Mouse (Mus musculus) G1E (cell line): ENCODE measurements around the gene Acer1. TPM values are rescaled to one million over a fixed set of nuclear protein-coding genes. Genes with fewer than 3 reads are reported as not detected.
A peak's percentile ranks its signal among the peaks of the same experiment; 100 is the strongest.

ENCODE experiments used
- ATAC-seq: 2 replicates; pipeline ENCODE4 v1.8.0; 2016; ENCODE audit warnings: mild to moderate bottlenecking; ENCODE audit not compliant: insufficient number of reproducible peaks, poor library complexity, low FRiP score, severe bottlenecking; ENCODE audit errors: extremely low read depth
- DNase-seq: peaks from one replicate; pipeline ENCODE4 v3.0.0; 2012; ENCODE audit warnings: low spot score
- H3K27me3 ChIP-seq: 2 replicates; pipeline ENCODE4 v1.6.1; 2012; ENCODE audit warnings: mild to moderate bottlenecking, low read length, inconsistent platforms; ENCODE audit not compliant: insufficient read depth
- H3K36me3 ChIP-seq: replicated peaks from 2 replicates; pipeline ENCODE3; 2012; ENCODE audit warnings: mild to moderate bottlenecking, inconsistent platforms
- H3K4me1 ChIP-seq: 2 replicates; pipeline ENCODE4 v1.6.1; 2012; ENCODE audit warnings: low read depth, low read length, inconsistent platforms, mixed read lengths; ENCODE audit not compliant: insufficient read depth
- H3K4me3 ChIP-seq: 2 replicates; pipeline ENCODE4 v1.5.1; 2012; ENCODE audit warnings: low read depth, mild to moderate bottlenecking, inconsistent platforms, low read length, moderate library complexity, mixed read lengths
- H3K9me3 ChIP-seq: replicated peaks from 2 replicates; pipeline ENCODE4 v1.6.1; 2012; ENCODE audit warnings: inconsistent platforms
- CTCF ChIP-seq: IDR thresholded peaks from 2 replicates; pipeline ENCODE4 v1.5.1; 2012; ENCODE audit warnings: low read depth, low read length, inconsistent platforms, mixed read lengths
- GATA1 ChIP-seq: IDR thresholded peaks from 2 replicates; pipeline ENCODE4 v1.6.1; 2012; ENCODE audit warnings: borderline replicate concordance, low read length, inconsistent platforms, mixed read lengths
- GATA2 ChIP-seq: IDR thresholded peaks from 2 replicates; pipeline ENCODE4 v1.6.1; 2012; ENCODE audit warnings: low read depth, low read length, inconsistent platforms, borderline replicate concordance
- POLR2AphosphoS5 ChIP-seq: IDR thresholded peaks from 2 replicates; pipeline ENCODE4 v1.6.1; 2012; ENCODE audit warnings: low read depth, low read length, inconsistent platforms; ENCODE audit not compliant: insufficient replicate concordance
- TAL1 ChIP-seq: conservative IDR thresholded peaks from 2 replicates; pipeline ENCODE4 v1.6.1; 2012; ENCODE audit warnings: low read depth, low read length, inconsistent platforms, mixed read lengths
- polyA plus RNA-seq: library from polyadenylated mRNA; stranded (reverse); fragments of >175 nt; gene quantifications from 2 replicates; pipeline ENCODE4 v1.2.3, GENCODE M21; 2012
- total RNA-seq, 2 experiments: library from RNA; stranded (forward) in 1 of 2; stranded (reverse) in 1 of 2; fragments of 200-1000 nt in 1 of 2; fragments of >200 nt in 1 of 2; fragmentation: Nextera tagmentation in 1 of 2; gene quantifications; 2 replicates each; pipeline ENCODE4 v1.2.3; 2014 to 2017

The Acer1 gene
- total and polyA plus RNA-seq, 3 experiments, result not detected

DNA sequence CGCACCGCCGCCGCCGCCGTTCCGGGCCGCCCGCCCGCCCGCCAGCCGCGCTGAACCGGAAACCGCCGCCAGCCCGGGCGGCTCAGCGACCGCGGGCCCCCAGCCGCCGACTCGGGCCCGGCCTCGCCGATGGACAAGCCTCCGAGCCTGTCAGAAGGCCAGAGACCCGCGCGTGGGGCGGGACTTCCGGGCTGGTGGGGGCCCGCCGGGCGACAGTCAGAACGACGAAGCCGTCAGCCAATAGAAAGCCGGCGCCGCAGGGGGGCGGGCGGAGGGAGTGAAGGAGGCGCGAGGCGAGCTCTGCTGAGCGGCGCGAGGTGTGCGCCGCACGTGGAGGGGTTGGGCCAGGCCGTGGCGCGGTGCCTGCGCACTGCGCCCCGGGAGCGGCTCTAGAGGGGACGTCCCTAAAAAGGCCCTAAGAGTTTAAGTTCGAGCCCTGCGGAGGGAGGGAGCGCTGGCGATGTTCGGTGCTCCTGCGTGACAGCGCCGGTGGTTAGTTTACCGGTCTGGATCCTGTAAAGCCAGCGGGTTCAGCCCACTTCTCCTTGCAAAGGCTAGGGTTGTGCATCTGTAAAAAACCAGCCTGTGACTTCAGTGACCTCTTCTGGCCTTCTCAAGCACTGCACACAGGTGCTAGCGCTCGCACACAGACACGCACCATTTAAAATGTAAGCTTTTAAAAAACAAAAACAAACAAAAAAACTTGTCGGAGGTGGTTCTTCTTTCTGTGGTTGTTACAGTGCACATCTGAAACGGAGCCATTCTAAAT is 46.4 kb downstream of the Acer1 start, which contains the start of gene Mllt1:
Gene Mllt1 (minus strand): TSS at position 53 of the 769 bp plus-strand sequence.
- peaks cover 29% of the 10 kb centered on the region for H3K4me1 ChIP-seq
- peaks cover 29% of the 10 kb centered on the region for H3K27me3 ChIP-seq
- TF ChIP-seq POLR2AphosphoS5 (no peak), TAL1 (no peak), GATA2 (no peak), GATA1 (no peak), CTCF (0 out of 2 replicates have a peak, but pooled peaks have one; percentile 8)
- H3K4me3 ChIP-seq, result peak within 1 kb of the TSS; percentile 96
- peak; percentile 100 for DNase-seq
- peak; percentile 88 for ATAC-seq
- H3K9me3 ChIP-seq, result peaks cover 7% of the 10 kb centered on the region
- peaks cover 29% of the 10 kb centered on the region for H3K36me3 ChIP-seq

DNA sequence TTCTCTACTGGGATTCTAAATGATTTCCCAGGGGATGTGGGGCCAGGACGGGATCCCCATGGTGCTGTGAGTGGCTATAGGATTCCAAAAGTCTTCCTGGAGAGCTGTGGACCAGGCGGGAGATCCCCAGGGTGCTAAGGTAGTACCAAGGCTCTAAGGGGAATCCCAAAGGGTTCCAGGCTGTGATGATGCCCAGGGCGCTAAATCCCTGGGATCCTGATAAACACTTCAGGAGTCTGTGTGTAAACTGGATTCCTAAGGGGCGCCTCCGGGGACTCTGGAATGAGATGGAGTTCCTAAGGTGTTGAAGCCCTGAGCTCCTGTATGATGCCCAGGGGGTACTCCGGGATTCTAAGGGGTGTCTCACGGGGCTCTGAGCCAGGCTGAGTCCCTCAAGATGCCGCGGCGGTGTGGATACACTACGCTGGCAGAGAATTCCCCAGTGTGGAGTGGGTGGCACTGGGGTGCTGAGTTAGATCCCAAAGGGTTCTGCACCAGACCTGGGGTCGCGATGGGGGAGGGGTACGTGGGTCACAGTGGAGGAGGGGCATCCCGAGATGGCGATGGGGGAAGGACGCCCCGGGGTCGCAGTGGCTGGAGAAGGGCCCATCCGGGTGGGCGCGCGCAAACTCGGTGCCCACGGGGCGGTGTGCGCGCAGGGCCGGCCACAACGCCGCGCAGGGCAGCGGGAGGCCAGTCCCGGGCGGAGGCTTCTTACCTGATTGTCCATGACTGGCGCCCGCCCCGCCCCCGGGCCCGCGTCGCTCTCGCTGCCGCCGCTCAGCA is 47.2 kb downstream of the Acer1 start:
- Histone ChIP-seq H3K27me3 (peaks cover 29% of the 10 kb centered on the region), H3K36me3 (peaks cover 34% of the 10 kb centered on the region), H3K9me3 (peaks cover 7% of the 10 kb centered on the region), H3K4me3 (peak overlapping the region; percentile 96), H3K4me1 (peaks cover 31% of the 10 kb centered on the region)
- ATAC-seq, result no peak
- TF ChIP-seq POLR2AphosphoS5, result no peak
- TF ChIP-seq CTCF, result no peak
- no peak for TF ChIP-seq GATA1
- TF ChIP-seq GATA2, result no peak
- DNase-seq, result peak; percentile 20

DNA sequence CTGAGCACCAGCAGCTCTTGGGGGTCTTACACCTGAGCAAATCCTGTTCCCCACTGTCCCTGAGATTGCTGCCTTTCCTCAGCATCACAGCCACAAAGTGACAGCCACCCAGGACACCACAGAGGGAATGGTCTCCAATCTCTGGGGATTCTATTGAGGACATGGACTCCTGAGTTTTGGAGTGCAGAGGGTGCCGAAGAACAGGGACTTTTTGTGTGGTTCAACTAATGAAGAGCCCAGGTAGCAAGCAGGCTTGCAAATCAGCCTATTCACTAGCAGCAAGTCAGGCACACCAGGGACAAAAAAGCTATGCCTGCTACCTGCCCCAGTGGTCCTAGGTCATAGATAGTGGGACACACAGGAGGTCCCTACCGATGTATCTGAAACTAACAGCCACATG is 48.5 kb downstream of the Acer1 start:
- Histone ChIP-seq H3K9me3 (peaks cover 7% of the 10 kb centered on the region), H3K4me1 (peaks cover 37% of the 10 kb centered on the region)

DNA sequence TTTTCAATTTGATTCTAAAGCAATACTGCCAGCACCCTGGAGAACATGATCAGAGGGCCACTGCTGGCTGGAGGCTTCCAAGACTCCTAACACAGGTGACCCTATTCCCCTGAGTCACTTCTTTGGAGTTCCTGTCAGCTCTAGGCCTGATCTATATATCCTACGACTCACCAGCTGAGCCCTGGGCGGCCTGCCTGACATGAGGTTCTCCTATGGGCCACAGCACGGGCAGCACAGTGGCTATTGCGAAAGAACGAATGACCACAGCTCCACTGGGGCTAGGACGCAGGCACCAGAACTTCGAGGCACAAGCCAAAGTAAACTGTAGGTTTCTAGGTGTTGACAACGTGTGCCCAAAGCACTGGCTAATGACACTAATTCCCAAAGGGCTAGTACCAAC is 51.9 kb downstream of the Acer1 start:
- H3K4me3 ChIP-seq, result no peak overlapping the region
- TF ChIP-seq CTCF (no peak), TAL1 (no peak), POLR2AphosphoS5 (no peak), GATA1 (no peak), GATA2 (no peak)
- H3K36me3 ChIP-seq, result peaks cover 73% of the 10 kb centered on the region
- H3K4me1 ChIP-seq, result peaks cover 38% of the 10 kb centered on the region
- DNase-seq, result no peak
- ATAC-seq, result no peak
- H3K27me3 ChIP-seq, result no peaks in the 10 kb centered on the region
- H3K9me3 ChIP-seq, result no peaks in the 10 kb centered on the region

More for the DNA sequence above, 48.5 kb downstream of the Acer1 start:
- ATAC-seq (no peak), DNase-seq (no peak)
- TF ChIP-seq CTCF (no peak), GATA2 (no peak), TAL1 (no peak), POLR2AphosphoS5 (no peak), GATA1 (no peak)
- peaks cover 48% of the 10 kb centered on the region for H3K36me3 ChIP-seq
- peaks cover 24% of the 10 kb centered on the region for H3K27me3 ChIP-seq
- no peak overlapping the region for H3K4me3 ChIP-seq

DNA sequence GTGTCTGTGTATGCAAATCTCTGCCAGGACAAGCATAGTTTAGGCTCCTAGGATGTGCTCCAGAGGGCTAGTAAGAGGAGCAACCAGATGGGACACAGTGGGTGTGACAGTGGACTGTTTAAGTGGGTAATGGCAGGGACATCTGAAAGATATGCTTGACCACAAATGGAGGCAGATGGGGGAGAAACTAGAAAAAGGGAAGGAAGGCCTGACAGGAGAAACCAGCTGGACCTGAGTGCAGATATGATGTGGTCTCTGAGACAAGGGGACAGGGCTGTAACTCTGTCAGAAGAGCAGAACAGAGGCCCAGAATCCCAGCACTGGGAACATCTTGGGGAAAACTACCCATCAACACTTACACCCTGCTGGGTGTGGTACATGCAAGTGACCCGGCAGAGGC is 52.4 kb downstream of the Acer1 start:
- Histone ChIP-seq H3K27me3 (no peaks in the 10 kb centered on the region), H3K9me3 (no peaks in the 10 kb centered on the region), H3K4me3 (no peak overlapping the region), H3K4me1 (peaks cover 33% of the 10 kb centered on the region), H3K36me3 (peaks cover 78% of the 10 kb centered on the region)
- TF ChIP-seq CTCF, result no peak
- no peak for TF ChIP-seq POLR2AphosphoS5
- no peak for TF ChIP-seq GATA1
- no peak for TF ChIP-seq GATA2
- no peak for TF ChIP-seq TAL1
- ATAC-seq (no peak), DNase-seq (no peak)

DNA sequence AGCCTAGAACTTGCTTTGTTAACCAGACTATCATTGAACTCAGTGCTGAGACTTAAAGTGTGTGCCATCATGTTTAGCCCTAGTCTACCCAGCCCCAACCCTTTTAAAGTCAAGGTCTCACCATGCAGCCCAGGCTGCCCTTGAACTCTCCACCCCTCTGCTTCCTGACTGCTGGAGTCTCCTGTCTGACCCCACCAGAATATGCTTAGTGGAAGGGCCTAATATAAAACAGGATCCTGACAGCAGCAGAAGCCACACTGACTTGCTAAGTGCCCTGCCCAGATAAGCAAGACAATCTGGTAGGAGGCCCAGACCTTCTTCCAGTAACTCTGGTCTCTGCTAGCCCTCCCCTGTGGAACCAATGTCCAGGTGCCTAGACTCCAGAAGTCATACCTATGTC is 52.8 kb downstream of the Acer1 start:
- no peak for DNase-seq
- Histone ChIP-seq H3K9me3 (no peaks in the 10 kb centered on the region), H3K36me3 (peaks cover 78% of the 10 kb centered on the region), H3K4me3 (no peak overlapping the region), H3K27me3 (no peaks in the 10 kb centered on the region), H3K4me1 (peaks cover 28% of the 10 kb centered on the region)
- TF ChIP-seq CTCF, result no peak
- no peak for ATAC-seq
